Mouse (Mus musculus) skeletal muscle tissue, adult 2 months (tissue): ENCODE results near the gene Fam83c.
"Not testable (repeated sequence)": the region's sequence is repeated elsewhere in the genome, so short reads cannot be mapped to it uniquely, and the experiment has no call there.

Experiments used
- DNase-seq: peaks from one replicate; pipeline ENCODE4 v3.0.0-alpha.2; 2012; ENCODE audit warnings: low read depth, low spot score

Gene Fam83c

DNA sequence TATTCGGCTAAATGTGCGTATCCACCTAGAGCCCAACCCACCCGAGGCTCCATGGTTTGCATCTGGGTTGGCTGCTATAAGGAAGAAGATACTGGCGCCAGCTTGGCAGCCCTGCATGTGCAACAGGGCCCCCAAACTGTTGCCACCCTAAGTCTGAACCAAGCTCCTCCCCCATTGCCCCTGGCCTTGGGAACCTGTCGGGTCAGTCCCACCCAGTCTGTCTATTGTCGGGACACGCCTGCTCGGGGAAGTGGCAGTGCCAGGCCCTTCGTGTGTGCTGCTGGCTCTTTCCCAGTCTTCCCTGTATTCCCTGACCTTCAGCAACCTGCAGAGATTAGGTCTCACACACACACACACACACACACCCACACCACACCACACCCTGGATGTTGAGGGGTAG, at the start of gene Fam83c:
Gene Fam83c (minus strand): TSS at position 123 of the 400 bp plus-strand sequence.
- DNase-seq: no peak

DNA sequence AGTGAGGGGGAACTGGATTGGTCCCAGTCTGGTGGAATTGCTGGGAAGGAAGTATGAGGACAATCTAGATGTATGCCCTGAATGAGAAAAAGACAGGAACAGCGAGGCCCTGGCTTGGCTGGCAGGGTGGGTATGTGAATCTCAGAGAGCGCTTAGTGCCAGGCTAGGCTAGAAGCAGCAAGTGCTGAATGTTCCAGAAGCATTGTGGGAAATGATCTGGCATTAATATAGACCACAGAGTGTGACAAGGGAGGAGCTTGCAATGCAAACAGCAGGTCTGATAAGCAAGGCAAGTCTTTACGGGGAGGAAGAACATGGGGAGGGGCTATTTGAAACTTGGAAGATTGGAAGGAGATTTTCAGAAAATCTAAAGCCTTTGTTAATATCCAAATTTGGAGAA, 47.4 kb upstream of the Fam83c start:
- no peak for DNase-seq

DNA sequence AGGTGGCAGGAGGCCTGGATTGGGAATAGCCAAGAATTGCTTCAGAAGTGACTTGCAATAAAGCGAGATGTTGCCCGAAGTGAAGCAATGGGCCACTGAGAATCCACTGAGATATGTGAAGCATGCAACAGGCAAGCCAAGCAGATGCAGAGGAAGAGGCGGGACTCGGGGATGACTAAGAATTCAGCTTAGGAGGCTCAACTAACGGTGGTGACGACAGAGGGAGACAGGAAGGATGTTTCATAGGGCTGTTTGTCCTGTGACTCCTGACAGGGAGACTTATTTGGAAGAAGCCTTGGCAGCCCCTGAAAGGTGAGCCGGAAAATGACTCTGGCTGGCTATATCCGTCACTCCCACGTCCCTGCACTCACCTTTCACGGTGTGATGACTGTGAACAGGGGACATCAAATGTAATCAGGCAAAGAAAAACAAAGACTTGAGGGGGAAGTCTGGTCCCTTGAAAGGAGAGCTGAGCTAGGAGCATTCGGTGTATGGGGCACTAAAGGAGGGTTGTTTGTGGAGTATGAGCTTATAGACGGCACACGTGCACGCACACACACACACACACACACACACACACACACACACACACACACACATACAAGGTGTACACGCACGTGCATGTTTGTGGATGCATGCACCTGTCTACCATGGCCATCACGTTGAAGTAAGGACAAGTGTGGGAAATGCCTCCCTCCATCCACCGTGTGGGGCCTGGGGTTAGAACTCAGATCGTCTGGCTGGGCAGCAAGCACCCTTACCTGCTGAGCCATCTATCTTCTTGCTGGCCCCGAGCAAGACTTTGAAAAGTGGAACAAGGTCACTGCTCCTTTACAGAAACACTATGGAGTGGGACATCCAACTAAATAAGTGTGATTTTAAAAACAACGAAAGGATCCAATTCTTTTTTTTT, 44.6 kb upstream of the Fam83c start:
- peak; percentile 34 for DNase-seq

DNA sequence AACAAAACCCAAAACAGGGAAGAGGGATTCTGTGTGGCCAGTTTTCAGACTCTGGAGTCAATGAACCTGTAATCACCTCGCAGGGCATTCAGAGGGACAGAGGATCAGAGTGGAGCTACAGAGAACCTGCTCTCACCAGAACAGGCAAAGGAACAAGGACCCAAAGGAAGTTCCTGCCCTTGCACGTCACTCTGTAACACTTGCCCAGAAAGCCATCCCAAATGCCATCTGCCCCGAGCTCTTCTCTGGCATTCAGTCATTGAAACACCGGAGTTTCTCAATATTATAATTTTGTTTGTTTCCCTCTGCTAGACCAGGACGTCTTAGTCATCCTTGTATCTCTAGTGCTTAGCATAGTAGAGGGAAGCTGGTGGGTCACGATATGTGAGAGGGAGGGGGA, 39.0 kb upstream of the Fam83c start:
- DNase-seq: no peak

DNA sequence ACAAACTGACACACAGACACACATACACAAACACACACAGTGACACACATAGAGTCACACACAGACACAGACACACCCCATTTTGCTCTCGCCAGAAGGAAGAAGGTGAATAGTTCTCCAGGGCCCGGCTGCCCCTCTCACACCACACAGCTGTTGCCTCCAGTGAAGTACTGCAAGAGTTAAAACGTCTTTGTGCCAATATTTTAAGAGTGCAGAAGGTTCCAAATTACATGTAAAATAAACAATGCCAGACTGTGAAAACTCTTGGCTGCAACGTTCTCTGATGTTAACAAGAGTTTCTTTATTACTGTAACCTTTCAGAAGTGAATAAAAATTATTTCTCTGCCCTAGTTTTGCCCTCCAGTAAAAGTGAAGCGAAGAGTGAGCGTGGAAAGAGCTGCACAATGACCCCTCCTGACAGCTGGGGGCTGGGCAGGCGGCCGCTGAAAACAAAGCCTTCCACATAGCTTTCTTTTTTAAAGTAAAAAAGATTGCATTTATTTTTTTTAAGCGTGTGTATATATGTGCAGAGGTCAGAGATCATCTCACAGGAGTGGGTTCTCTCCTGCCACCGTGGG, 38.4 kb upstream of the Fam83c start:
- no peak for DNase-seq

DNA sequence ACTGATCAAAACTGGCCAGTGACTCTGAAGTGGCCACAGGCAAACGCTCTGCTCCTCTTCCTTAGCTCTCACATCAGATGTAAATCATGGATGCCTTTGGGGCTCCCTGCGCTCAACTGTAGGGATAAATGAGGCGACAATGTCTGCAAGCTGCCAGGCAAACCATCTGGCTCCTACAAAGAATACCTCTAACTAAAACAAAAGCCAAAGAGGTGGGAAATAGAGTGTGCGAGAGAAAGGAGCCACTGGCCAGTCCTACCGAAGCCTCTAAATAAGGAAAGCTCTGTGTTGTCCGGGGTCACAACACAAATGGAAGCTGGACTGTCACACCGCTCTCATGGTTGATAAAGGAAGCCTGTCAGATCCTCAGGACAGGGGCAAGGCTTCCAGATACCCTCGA, 37.8 kb upstream of the Fam83c start:
- no peak for DNase-seq

DNA sequence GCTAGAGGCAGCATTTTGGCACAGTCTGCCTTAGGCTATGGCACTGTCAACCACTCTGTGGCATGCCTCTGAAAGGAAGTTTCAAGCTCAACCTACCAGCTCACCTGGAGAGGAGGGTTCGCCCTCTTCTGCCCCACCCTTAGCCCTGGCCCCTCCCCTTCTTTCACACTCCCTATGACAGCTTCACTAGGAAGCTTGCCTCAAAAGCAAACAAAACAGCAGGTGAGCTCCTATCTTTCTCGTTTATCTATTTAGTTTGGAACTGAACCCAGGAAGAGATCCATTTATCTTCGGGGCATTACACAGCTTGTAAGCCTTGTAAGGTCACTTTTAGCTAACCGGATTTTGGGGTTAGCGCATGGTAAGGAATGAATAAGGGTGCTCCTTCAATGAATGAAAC, 35.1 kb upstream of the Fam83c start:
- DNase-seq: no peak

DNA sequence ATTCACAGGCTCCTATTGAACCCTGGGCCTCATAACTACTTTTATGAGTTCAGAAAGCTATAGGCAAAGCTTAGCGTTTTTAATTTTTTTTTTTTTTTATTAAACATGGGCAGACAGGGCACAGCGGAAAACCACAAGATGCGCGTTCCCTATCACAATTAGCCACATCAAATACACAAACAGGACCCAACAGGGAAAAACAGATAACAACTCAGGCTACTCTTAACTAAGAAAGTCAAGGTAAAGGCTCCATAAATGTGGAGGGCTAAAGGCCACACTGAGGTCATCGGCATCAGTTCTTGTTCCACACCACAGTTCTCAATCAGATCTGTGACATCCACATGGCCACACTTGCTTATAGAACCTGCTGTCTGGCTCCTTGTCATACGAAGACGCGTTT, 33.7 kb upstream of the Fam83c start:
- DNase-seq: no peak

DNA sequence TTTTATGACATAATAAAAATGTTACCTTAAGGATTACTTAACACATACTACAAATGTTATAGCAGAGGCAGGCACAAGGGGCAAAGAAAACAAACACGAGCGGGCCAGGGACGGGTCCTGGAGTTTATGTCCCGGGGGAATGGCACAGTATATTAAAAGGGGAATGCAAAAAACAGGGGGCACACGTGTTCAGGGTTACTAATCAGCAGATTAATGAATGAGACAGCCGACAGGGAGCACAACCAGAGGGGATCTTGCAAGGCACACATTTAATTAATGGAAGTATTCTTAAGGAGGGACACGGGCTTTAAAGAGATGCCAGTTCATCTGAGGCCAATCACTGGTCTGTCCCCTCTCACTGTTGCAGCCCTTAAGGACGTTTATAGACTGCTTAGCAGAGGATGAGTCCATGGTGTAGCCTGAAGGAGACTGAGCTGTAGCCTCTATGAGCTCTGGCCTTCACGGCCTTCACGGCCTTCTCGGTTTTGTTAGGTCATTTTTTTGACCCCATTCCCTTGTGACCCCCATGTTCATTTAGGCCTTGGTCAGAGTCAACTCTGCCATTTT, 28.7 kb upstream of the Fam83c start:
- DNase-seq: no peak

DNA sequence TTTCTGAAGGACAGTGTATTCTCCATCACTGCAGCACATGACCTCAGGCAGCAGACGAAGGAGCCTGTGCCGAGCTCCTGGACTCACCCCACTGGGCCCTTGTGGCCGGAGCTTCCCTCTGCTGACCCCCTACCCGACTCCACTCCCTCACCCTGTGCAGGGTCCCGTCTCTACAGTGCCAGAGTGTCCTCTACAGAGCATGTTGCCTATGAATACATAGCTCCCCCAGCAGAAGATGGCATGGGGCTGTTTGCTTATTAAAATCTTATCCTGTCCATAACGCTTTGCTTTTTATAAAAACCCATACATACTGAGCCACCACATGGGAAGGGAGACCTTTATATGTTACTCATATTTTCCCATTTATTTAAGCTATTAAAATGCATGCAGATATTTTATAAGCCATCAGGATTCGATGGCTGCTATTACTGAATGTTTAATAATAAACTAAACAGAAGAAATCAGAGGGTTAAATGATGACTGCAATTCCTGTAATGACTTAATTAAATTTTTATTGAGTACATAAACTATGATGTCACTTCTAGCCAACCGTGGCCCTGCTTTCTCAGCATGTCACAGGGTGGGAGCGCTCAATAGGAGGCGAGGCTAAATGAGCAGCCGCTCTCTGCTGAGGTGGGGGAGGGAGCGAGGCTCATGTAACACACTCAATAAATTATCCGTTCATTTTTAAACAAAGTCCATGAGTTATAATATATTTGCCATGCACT, 28.1 kb upstream of the Fam83c start:
- DNase-seq: no peak

DNA sequence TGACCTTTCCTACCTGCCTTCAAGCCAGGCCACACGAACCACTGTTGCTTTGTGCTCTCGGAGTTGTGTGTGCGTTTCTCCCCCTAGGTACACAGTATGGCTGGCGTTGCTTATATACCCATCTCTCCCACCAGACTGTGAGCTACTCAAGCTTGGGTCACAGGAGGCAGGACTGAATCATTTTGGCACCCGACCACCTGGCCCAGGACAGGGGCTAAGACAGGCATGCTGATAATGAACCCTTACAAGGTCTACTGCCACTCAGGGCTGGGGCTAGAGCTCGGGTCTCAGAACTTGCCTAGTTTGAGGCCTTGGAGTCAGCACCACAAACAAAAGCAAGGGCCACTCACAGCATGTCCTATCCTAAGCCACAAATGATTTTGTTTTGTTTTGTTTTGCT, 26.9 kb upstream of the Fam83c start:
- no peak for DNase-seq

DNA sequence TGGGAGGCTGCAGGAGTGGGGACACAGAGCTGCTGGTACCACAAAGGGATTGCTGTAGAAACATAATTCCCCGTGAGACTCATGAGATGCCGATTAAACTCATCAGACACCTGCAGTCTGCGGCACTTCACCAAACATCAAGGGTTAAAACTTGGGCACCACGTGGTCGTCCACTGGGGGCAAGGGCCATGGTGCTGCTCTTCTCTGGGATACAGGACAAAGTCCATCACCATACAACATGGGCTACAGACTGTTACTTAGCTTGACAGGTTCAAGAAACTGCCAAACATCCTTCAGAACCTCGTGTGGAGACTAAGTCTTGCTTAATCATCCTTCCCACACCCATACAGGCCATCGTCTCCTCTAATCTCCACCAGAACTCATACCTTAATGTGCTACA, 25.4 kb upstream of the Fam83c start:
- no peak for DNase-seq

DNA sequence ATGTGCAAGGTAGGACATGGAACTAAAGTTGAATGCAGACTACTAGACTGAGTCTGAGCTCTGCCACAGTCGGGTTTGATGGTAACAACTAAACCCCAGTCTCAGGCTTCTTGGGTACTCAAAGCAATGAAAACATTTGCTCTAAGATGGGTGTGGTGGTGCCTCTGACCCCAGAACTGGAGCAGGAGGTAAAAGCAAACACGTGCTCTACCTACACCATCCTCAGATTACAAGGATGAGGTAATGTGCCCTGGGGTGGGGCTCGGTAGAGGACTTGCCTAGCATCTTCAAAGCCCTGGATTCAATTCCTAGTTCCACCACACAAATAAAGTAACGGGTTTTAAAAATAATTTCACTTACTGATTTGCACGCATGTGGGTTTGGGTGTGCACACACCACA, 17.9 kb upstream of the Fam83c start:
- DNase-seq: no peak

DNA sequence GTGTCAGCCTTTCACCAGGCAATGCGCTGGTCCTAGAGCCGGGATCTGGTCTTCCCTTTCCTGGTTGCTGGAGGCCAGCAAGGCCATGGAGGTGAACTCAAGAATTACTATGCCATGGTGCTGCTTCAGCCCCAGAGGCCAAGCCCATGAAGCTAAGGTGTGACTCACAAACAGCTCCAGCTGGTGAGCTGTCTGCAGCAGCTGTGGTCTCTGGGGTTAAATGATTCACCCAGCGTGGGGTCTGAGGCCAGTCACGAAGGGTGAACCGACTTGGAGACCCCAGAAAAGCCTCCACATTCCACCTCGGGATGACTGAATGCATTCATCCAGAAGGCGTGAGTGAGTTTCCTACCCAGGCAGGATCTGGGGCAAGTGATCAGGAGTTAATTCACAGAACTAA, 15.5 kb upstream of the Fam83c start:
- DNase-seq: no peak

DNA sequence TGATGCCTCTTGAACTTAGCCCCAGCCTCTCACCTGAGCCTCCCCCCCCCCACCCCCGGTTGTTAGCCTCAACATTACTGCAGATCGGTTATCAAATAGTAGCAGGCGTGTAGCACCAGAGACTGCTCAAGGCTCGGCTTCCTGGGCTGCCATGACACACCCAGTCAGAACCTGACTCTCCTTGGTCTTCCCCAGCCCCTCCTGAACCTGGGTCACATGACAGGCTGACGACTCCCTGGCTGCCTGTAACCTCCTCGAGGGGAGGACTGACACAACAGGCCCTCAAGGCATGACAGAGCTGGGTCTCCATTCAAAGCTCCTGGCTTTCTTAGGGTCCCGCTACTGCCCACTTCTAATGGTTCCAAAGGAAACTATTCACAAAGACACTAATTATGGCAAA, 14.8 kb upstream of the Fam83c start:
- no peak for DNase-seq

DNA sequence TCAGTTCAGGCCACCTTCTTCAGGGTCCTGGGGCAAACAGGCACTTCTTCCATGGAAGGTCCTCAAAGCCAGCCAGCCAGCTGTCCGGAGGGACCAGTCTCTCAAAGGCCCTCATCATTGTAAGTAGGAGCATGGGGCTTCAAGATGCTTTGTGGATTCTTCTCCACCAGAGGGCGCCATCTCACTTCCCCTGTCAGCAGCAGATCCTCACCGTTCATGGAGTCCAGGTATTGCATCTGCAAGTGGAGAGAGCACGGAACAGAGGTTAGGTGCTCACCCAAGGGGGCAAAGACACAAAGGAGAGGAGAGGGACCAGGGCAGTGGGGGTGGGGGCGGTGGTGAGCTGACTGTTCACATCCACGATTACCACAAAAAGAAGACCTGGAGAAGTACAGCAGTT, 13.6 kb upstream of the Fam83c start:
- DNase-seq: peak; percentile 77

DNA sequence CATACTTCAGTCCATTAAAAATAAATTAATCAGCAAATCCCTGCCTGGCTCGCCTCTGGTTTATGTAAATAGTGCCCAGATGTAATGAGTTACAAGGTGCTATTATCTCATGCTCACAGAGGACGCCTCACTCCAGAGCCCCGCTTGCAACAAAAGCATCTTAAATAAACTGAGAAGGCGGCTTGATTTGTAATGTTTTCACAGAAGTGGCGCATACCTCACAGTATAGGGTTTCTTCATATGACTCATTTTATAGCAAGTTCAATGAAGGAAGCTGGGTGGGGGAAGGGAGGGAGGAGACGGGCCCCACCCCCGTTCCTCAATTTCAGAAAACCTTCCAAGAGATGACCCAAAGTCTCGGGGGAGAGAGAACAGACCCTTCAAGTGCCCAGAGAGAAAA, 12.3 kb upstream of the Fam83c start:
- no peak for DNase-seq

DNA sequence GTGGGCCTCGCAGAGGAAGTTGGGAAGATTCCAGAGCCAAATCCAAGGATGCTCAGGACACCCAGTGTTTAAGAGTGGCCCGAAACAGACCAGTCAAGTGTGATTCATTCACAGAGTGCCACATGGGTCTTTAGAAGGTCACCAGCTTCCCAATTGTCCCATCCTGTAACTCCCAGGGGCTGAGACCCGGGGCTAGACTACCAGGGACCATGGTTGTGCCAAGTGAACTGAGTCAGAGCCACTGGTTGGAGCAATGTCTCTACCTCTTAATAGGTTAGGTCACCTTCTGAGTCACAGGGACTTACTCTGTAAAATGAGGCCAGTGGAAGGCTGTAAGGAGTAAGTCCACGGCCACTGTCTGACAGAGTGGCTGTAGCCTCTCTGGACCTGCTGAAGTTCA, 4.3 kb upstream of the Fam83c start:
- DNase-seq: no peak

DNA sequence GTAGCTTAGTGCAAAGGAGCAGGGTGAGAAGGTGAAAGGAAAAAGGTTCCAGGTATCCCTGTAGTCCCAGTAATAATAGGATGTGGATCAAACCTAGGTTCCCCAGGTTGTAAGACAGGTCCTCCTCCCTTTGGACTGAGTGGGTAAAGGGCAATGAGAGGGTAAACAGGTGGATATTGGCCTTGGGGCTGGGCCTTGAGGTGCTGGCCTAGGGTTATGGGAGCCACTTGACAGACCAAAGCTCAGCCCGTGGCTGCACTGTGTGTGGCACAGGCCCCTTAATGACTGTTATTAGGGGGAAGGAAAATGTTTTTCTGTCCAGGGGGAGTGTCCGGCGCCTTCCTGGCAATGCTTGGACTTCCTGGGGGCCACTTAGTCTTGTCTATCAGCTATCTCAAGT, 3.3 kb upstream of the Fam83c start:
- no peak for DNase-seq

DNA sequence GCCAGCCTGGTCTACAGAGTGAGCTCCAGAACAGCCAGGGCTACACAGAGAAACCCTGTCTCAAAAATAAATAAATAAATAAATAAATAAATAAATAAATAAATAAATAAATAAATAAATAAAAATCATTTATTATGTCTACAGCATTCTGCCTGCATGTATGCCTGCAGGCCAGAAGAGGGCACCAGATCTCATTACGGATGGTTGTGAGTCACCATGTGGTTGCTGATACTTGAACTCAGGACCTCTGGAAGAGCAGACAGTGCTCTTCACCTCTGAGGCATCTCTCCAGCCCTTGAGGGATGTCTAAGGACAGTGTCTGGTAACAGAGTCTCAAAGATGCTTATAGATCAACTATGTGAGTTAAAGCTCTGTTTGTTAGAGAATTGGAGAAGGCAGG, 2.6 kb downstream of the Fam83c start:
- DNase-seq: not testable (repeated sequence)

DNA sequence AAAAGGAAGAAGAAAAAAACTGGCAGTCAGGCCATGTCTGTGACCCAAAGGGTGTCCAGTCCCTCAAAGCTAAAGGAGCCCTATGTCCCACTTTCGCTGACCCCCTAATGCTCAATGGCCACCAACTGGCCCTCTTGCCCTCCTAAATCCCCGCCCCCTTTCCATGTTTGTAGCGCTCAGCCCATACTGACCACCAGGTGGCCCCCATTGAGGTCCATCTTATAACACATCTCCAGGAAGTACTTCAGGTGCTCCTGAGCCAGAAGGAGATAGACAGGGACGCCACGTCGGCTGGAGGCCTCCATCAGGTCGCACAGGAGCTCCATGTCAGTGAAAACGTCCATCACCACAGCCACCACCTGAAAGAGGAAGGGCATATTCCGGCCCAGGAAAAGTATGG, 3.4 kb downstream of the Fam83c start:
- no peak for DNase-seq

DNA sequence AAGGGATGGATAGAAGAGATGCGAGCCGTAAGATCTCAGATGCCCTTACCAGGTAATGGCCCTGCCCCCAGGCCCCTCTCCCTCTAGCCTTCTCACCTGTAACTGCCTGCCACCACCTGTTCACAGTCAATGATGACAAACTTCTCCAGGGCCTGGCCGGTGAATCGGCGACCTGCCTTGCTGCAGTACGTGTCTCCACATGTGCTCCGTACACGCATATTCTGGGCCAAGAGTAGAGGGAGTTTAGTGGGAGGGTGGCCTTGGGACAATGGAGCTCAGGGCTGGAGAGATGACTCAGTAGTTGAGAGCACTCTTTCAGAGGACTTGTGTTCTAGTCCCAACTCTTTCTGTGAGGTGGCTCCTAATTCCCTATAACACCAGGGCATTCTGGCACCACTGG, 3.8 kb downstream of the Fam83c start:
- no peak for DNase-seq
